Mouse (Mus musculus): ENCODE data around the gene Mettl27.

GRCm38 (mm10) chr5:134920106-134920687 is 12.0 kb upstream of the Mettl27 start:
- TF ChIP-seq CTCF (IDR thresholded peaks at IDR 0.05; ENCODE audit: low read depth) (no peak), EP300 (IDR thresholded peaks at IDR 0.05; ENCODE audit: low read depth) (no peak)

Measured in heart, postnatal 0 days (tissue).